Mouse (Mus musculus) layer of hippocampus, adult 2 months (tissue): ENCODE results near the gene Hsf2. TPM values are rescaled to one million over a fixed set of nuclear protein-coding genes. Genes with fewer than 3 reads are reported as not detected.

Experiments used
- DNase-seq, 2 experiments: peaks; one replicate each; pipeline ENCODE4 v3.0.0; 2022; ENCODE audit warnings: low spot score in 2 of 2
- H3K27ac ChIP-seq: fragments of 200-600 bp; 2 replicates; pipeline ENCODE4 v1.8.1; 2022
- H3K4me3 ChIP-seq: fragments of 200-600 bp; 2 replicates; pipeline ENCODE4 v1.8.1; 2022; ENCODE audit warnings: mild to moderate bottlenecking
- CTCF ChIP-seq: fragments of 200-600 bp; conservative IDR thresholded peaks from 2 replicates; pipeline ENCODE4 v1.8.1; 2022; ENCODE audit warnings: antibody characterized with exemption, mild to moderate bottlenecking, moderate library complexity
- total RNA-seq, 2 experiments: library from RNA; stranded (reverse); gene quantifications; 2 replicates each; pipeline ENCODE4 v1.2.3; 2021

Gene Hsf2
- total RNA-seq, 2 experiments from 2014 or later: 31.8 to 33.0 TPM

DNA sequence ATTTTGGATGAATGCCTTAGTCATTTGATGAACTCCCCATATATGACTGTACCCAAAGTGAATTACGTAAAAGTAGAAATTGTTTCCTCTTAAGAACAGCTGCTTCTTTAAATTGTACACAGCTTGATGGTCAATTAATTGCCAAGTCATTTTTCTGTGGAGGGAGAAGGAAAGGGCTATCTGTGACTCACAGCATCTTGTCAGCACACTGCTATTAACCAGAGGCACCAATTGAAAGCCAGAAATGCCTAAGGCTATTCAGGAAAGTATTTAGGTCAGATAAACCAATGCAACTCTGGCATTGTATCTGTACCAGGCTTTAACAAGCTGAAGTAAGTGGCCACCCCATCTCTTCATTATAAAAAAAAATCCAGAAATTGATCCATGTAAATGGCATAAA is 67.5 kb downstream of the Hsf2 start:
- Histone ChIP-seq H3K4me3 (no peak overlapping the region), H3K27ac (no peak overlapping the region)
- no peak for DNase-seq
- no peak for TF ChIP-seq CTCF

DNA sequence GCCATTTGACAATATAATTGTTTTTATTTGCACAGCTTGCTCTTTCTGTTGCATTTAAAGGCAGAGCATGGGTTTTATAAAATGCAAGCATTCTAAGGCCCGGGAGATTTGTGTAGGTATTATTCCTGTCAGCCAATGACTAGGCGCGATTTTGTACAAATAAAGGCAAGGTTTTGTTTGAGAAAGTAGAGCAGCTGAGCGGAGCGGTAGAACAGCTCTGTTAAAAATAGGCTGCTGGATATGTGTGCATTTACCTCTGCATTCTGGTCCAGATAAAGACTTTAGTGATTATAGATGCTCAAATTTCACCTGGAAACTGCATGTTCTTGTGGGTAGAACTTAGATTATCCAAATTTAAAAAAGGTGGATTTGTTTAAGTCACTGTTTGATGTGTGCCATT is 71.4 kb downstream of the Hsf2 start:
- Histone ChIP-seq H3K4me3 (no peak overlapping the region), H3K27ac (no peak overlapping the region)
- no peak for DNase-seq
- no peak for TF ChIP-seq CTCF

Other genes starting within 250 kb of the Hsf2 start
- 100 to 1,000 TPM; 901 to 988 TPM for gene Serinc1, start 46.1 kb downstream of the Hsf2 start, total RNA-seq
- gene Pkib, start 145.6 kb downstream of the Hsf2 start, total RNA-seq: 10 to 100 TPM; 11.9 to 17.8 TPM